Mouse (Mus musculus): ENCODE results near the gene Hpf1. TPM values are rescaled to one million over a fixed set of nuclear protein-coding genes. Genes with fewer than 3 reads are reported as not detected.

The Hpf1 gene
- polyA plus RNA-seq (2015; fragmentation: Nextera tagmentation; extraction: Ambion mirVana), result 117 and 122 TPM in 2 replicates

- ATAC-seq (ENCODE audit: insufficient number of reproducible peaks, insufficient read depth, low FRiP score, low TSS enrichment, low read depth), result peak; percentile 94
- no peaks in the 10 kb centered on the region for H3K9me3 ChIP-seq
- no peak within 1 kb of the TSS for H3K27ac ChIP-seq
- peak within 1 kb of the TSS; percentile 75 for H3K4me2 ChIP-seq
- H3K36me3 ChIP-seq, result peaks cover 15% of the 10 kb centered on the region
- peaks cover 16% of the 10 kb centered on the region for H3K4me1 ChIP-seq
- H3K4me3 ChIP-seq, result peak within 1 kb of the TSS; percentile 68
- no peaks in the 10 kb centered on the region for H3K27me3 ChIP-seq
- WGBS, result 6% methylated on average over 43 of the region's 43 CpGs
- H3K9ac ChIP-seq, result peak within 1 kb of the TSS; percentile 83
Measured at GRCm38 (mm10) chr8:60889843-60890519, at the start of gene Hpf1. Hpf1 (plus strand) TSS chr8:60890418.

DNA sequence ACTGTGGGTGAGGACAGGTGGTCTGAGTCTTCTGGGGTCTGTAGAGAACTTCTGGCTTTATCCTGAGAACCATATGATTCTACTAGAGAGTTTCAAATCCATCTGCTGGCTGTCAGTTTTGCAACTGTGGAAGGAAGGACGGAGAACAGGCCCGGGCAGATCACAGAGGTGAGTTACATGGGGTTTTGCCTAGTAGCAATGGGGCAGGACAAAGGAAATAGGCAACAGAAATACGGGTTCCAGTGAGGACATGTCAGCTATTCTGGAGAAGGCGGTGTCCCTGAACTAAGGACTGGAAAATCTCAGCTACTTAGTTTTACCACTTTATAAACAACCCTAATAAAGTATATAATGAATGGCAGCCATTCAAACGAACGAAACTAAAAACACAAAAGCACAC lies 47.8 kb upstream of the Hpf1 start:
- Histone ChIP-seq H3K27me3 (no peaks in the 10 kb centered on the region), H3K4me2 (no peak overlapping the region), H3K4me3 (no peak overlapping the region), H3K4me1 (no peaks in the 10 kb centered on the region), H3K36me3 (no peaks in the 10 kb centered on the region), H3K9me3 (no peaks in the 10 kb centered on the region), H3K27ac (no peak overlapping the region), H3K9ac (no peak overlapping the region)
- 63% methylated on average over 6 of the region's 6 CpGs for whole genome bisulfite sequencing
- no peak for ATAC-seq (ENCODE audit: insufficient number of reproducible peaks, insufficient read depth, low FRiP score, low TSS enrichment, low read depth)

DNA sequence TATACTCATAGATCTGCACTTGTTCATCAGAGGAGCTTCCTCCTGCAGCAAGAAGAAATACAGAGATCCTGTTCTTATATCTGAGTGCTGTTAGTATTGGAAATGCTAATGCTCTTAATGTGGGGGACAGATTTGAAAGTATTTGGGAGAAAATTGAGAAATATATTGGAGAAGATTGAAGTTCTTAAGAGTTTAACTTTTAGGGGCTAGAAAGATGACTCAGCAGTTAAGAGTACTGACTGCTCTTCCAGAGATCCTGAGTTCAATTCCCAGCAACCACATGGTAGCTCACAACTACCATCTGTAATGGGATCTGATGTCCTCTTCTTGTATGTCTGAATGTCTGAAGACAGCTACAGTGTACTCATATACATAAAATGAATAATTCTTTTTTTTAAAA lies 32.7 kb upstream of the Hpf1 start:
- no peaks in the 10 kb centered on the region for H3K36me3 ChIP-seq
- no peaks in the 10 kb centered on the region for H3K4me1 ChIP-seq
- H3K4me3 ChIP-seq, result no peak overlapping the region
- ATAC-seq (ENCODE audit: insufficient number of reproducible peaks, insufficient read depth, low FRiP score, low TSS enrichment, low read depth), result no peak
- no peak overlapping the region for H3K27ac ChIP-seq
- H3K9me3 ChIP-seq, result no peaks in the 10 kb centered on the region
- no peak overlapping the region for H3K9ac ChIP-seq
- no peaks in the 10 kb centered on the region for H3K27me3 ChIP-seq
- H3K4me2 ChIP-seq, result no peak overlapping the region

- Histone ChIP-seq H3K4me1 (no peaks in the 10 kb centered on the region), H3K27me3 (no peaks in the 10 kb centered on the region), H3K27ac (no peak overlapping the region), H3K4me3 (no peak overlapping the region), H3K9ac (no peak overlapping the region), H3K4me2 (no peak overlapping the region), H3K9me3 (no peaks in the 10 kb centered on the region), H3K36me3 (no peaks in the 10 kb centered on the region)
- ATAC-seq (ENCODE audit: insufficient number of reproducible peaks, insufficient read depth, low FRiP score, low TSS enrichment, low read depth), result no peak
Measured at GRCm38 (mm10) chr8:60858091-60858490, 32.1 kb upstream of the Hpf1 start.

GRCm38 (mm10) chr8:60858911-60859476 lies 31.2 kb upstream of the Hpf1 start:
- H3K4me2 ChIP-seq, result no peak overlapping the region
- H3K9me3 ChIP-seq, result no peaks in the 10 kb centered on the region
- no peaks in the 10 kb centered on the region for H3K36me3 ChIP-seq
- H3K27ac ChIP-seq, result no peak overlapping the region
- no peaks in the 10 kb centered on the region for H3K4me1 ChIP-seq
- no peak for ATAC-seq (ENCODE audit: insufficient number of reproducible peaks, insufficient read depth, low FRiP score, low TSS enrichment, low read depth)
- no peak overlapping the region for H3K9ac ChIP-seq
- H3K4me3 ChIP-seq, result no peak overlapping the region
- no peaks in the 10 kb centered on the region for H3K27me3 ChIP-seq
- 69% methylated on average over 4 of the region's 4 CpGs for WGBS

- Histone ChIP-seq H3K36me3 (no peaks in the 10 kb centered on the region), H3K9ac (no peak overlapping the region), H3K27me3 (no peaks in the 10 kb centered on the region), H3K4me2 (no peak overlapping the region), H3K9me3 (no peaks in the 10 kb centered on the region), H3K27ac (no peak overlapping the region), H3K4me3 (no peak overlapping the region), H3K4me1 (no peaks in the 10 kb centered on the region)
- 79% methylated on average over 9 of the region's 9 CpGs for WGBS
- ATAC-seq (ENCODE audit: insufficient number of reproducible peaks, insufficient read depth, low FRiP score, low TSS enrichment, low read depth), result no peak
Measured at GRCm38 (mm10) chr8:60859605-60860004, 30.6 kb upstream of the Hpf1 start.

GRCm38 (mm10) chr8:60860749-60861148 lies 29.5 kb upstream of the Hpf1 start:
- Histone ChIP-seq H3K27me3 (no peaks in the 10 kb centered on the region), H3K9ac (no peak overlapping the region), H3K27ac (no peak overlapping the region), H3K4me2 (no peak overlapping the region), H3K4me1 (no peaks in the 10 kb centered on the region), H3K36me3 (no peaks in the 10 kb centered on the region), H3K9me3 (no peaks in the 10 kb centered on the region), H3K4me3 (no peak overlapping the region)
- no peak for ATAC-seq (ENCODE audit: insufficient number of reproducible peaks, insufficient read depth, low FRiP score, low TSS enrichment, low read depth)
- 75% methylated on average over 3 of the region's 3 CpGs for WGBS

DNA sequence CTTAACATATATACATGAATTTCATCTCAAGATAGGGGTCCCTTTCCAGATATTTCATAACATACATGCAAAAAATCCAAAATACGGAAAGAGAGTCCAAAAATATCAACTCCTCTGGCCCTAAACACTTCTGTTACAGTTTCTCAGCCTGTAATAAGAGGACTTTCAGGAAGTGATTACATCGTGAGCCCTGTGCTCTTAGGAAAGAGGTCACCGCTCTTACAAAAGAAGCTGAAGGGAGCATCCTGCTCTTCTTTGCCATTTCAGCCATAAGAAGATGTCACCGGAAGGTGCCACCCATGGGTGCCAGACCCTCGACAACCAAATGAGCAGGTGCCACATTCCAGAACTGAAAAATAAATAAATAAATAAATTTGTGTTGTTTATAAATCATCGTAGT lies 28.4 kb upstream of the Hpf1 start:
- Histone ChIP-seq H3K9ac (no peak overlapping the region), H3K27ac (no peak overlapping the region), H3K36me3 (no peaks in the 10 kb centered on the region), H3K4me1 (no peaks in the 10 kb centered on the region), H3K4me2 (no peak overlapping the region), H3K9me3 (no peaks in the 10 kb centered on the region), H3K4me3 (no peak overlapping the region), H3K27me3 (no peaks in the 10 kb centered on the region)
- ATAC-seq (ENCODE audit: insufficient number of reproducible peaks, insufficient read depth, low FRiP score, low TSS enrichment, low read depth), result no peak
- WGBS, result 87% methylated on average over 6 of the region's 6 CpGs

- WGBS, result 80% methylated on average over 6 of the region's 6 CpGs
- H3K9ac ChIP-seq, result no peak overlapping the region
- ATAC-seq (ENCODE audit: insufficient number of reproducible peaks, insufficient read depth, low FRiP score, low TSS enrichment, low read depth), result no peak
Measured at GRCm38 (mm10) chr8:60864875-60865274, 25.3 kb upstream of the Hpf1 start.

DNA sequence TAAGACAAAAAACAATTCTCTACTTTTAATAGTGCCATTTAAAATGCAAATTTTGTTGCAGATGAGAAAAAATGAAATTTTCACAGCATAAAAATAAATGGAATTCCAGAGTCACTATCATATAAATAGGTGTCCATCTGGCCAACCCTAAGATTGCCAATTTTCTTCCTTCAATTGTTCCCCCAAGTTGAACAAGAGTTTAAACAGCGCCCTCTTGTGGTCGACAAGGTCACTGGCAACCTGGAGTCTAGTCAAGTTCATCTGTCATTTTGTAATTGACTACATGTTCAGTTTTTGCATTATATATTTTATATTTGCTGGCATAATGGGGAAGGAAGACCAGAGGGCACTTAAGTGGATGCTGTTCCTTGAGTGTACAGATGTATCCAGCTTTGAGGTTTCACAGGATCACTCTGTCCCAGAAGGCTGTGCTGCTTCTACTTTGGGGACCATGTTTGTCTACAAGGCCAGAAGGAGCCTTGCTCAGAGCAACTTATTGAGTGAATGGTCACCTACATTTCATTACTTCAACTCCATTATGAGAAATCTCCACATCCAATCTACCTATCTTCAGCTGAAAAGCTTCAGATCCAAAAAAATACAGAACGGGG lies 24.6 kb upstream of the Hpf1 start:
- no peak overlapping the region for H3K9ac ChIP-seq
- no peak overlapping the region for H3K27ac ChIP-seq
- ATAC-seq (ENCODE audit: insufficient number of reproducible peaks, insufficient read depth, low FRiP score, low TSS enrichment, low read depth), result no peak
- no peaks in the 10 kb centered on the region for H3K36me3 ChIP-seq
- 33% methylated on average over 3 of the region's 3 CpGs for WGBS
- H3K9me3 ChIP-seq, result no peaks in the 10 kb centered on the region
- no peak overlapping the region for H3K4me3 ChIP-seq
- no peak overlapping the region for H3K4me2 ChIP-seq
- no peaks in the 10 kb centered on the region for H3K4me1 ChIP-seq
- no peaks in the 10 kb centered on the region for H3K27me3 ChIP-seq

More at GRCm38 (mm10) chr8:60864875-60865274, 25.3 kb upstream of the Hpf1 start:
- H3K27ac ChIP-seq, result no peak overlapping the region
- no peaks in the 10 kb centered on the region for H3K9me3 ChIP-seq
- no peaks in the 10 kb centered on the region for H3K36me3 ChIP-seq
- H3K4me2 ChIP-seq, result no peak overlapping the region
- no peak overlapping the region for H3K4me3 ChIP-seq
- no peaks in the 10 kb centered on the region for H3K4me1 ChIP-seq
- H3K27me3 ChIP-seq, result no peaks in the 10 kb centered on the region

- Histone ChIP-seq H3K27me3 (no peaks in the 10 kb centered on the region), H3K9ac (no peak overlapping the region), H3K4me2 (no peak overlapping the region), H3K4me1 (no peaks in the 10 kb centered on the region), H3K9me3 (no peaks in the 10 kb centered on the region), H3K4me3 (no peak overlapping the region), H3K27ac (no peak overlapping the region), H3K36me3 (no peaks in the 10 kb centered on the region)
- 74% methylated on average over 4 of the region's 4 CpGs for WGBS
- ATAC-seq (ENCODE audit: insufficient number of reproducible peaks, insufficient read depth, low FRiP score, low TSS enrichment, low read depth), result no peak
Measured at GRCm38 (mm10) chr8:60867468-60868115, 22.6 kb upstream of the Hpf1 start.

All from embryonic facial prominence, embryonic 13.5 days (tissue).